Mouse (Mus musculus) embryo, embryonic 11.5 days (tissue): ENCODE measurements around the gene Foxq1.

Source experiments
- DNase-seq: peaks from one replicate; pipeline ENCODE4 v3.0.0-alpha.2; 2012; ENCODE audit warnings: low read depth, low spot score

Gene Foxq1

GRCm38 (mm10) chr13:31572806-31573508 is 17.0 kb downstream of the Foxq1 start:
- DNase-seq = no peak

- no peak for DNase-seq
Observed at GRCm38 (mm10) chr13:31574627-31575026, 18.7 kb downstream of the Foxq1 start.

DNA sequence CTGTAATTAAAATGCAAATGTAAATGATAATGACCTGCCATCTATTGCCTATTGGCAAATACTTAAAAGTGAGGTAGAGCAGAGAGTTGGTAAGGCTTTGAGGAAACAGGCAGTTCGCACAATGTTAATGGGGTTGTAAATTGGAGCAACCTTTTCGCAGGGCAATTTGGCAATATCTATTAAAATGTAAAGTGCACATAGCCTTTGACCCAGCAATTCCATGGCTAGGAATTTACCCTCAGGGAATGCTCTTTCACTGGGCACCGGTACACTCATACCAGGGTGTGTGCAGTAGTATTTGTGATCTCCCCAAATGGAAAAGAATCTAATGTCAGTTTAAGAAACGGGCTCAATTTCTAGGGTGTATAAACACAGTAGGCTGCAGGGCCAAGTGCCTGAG is 20.8 kb downstream of the Foxq1 start:
- DNase-seq = no peak

- DNase-seq = no peak
Observed at GRCm38 (mm10) chr13:31577576-31577975, 21.6 kb downstream of the Foxq1 start.

DNA sequence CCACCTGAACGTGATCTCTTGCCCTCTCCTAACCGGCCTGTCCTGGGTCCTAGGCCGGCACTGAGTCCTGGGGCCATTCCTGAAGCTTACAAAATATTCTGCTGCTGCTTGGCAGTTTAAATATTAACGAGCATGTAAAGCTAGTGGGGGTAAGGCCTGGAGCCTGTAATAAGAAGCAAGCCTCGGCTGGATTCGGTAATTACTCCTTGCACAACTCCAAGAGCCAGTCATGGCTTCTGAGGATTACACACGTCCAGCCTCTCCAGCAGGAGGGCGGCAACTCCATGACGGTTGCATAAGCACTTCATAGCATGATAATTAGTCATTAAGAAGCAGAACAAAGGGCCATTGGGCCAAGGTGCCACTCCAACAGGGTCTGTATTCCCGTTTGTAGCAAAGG is 22.5 kb downstream of the Foxq1 start:
- DNase-seq = no peak

DNA sequence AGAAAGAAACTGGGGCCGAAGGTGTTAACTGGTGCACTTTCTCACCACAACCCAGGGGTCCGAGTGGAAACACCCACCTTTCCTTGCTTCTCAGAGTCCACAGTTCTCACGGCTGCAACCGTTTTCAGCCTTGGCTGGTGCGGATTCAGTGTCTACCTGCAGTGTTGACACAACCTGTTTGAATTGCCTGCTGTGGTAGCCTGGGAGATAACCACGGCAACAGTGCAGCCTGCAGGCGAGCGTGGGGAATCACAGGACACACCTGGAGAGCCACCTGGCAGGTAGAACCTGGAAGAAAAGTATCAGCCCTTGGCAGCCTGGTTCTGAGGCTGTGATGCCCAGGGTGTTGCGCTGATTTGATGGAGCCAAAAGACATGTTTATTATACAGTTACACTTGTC is 23.9 kb downstream of the Foxq1 start:
- no peak for DNase-seq

DNA sequence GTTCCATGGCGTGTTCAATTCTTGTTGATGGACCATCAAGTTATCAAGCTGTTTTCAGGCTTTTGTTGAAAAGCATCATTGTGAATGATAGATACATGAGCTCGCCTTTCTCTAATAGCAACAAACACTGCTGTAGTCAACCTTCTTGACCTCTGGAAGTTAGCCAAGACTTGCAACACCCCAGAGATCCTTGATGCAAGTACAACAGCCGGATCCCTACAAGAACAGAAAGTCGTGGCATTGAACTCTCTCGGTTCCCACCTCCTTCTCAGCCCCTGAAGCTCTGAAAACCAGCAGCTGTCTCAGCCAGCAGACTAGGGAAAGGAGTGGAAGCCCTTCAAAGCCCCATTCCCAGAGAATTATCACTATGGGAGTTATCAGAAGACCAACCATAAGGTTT is 31.4 kb downstream of the Foxq1 start:
- no peak for DNase-seq

- no peak for DNase-seq
Observed at GRCm38 (mm10) chr13:31599576-31599975, 43.6 kb downstream of the Foxq1 start.

- DNase-seq = no peak
Observed at GRCm38 (mm10) chr13:31603964-31604363, 48.0 kb downstream of the Foxq1 start.
